Mouse (Mus musculus) megakaryocyte, embryonic 14.5 days (primary cell): ENCODE results near the gene Ffar4. TPM values are rescaled to one million over a fixed set of nuclear protein-coding genes. Genes with fewer than 3 reads are reported as not detected.

Source experiments
- H3K27me3 ChIP-seq: replicated peaks from 2 replicates; pipeline ENCODE3; 2012; ENCODE audit warnings: inconsistent platforms
- H3K36me3 ChIP-seq: replicated peaks from 2 replicates; pipeline ENCODE3; 2012; ENCODE audit warnings: low read length, inconsistent platforms, mixed read lengths
- H3K4me1 ChIP-seq: 2 replicates; pipeline ENCODE4 v1.6.1; 2012; ENCODE audit warnings: inconsistent platforms
- H3K4me3 ChIP-seq: replicated peaks from 2 replicates; pipeline ENCODE3; 2012; ENCODE audit warnings: moderate library complexity, mild to moderate bottlenecking, inconsistent platforms
- H3K9me3 ChIP-seq: 2 replicates; pipeline ENCODE4 v1.6.1; 2012; ENCODE audit warnings: inconsistent platforms
- FLI1 ChIP-seq: IDR thresholded peaks from 2 replicates; pipeline ENCODE4 v1.6.1; 2012; ENCODE audit warnings: low read length, inconsistent platforms, mixed read lengths
- GATA1 ChIP-seq: IDR thresholded peaks from 3 replicates; pipeline ENCODE4 v1.6.1; 2012; ENCODE audit warnings: mixed read lengths, low read length, inconsistent platforms, borderline replicate concordance
- polyA plus RNA-seq: library from polyadenylated mRNA; stranded (reverse); fragments of >175 nt; gene quantifications from 2 replicates; pipeline ENCODE4 v1.2.3, GENCODE M21; 2012; ENCODE audit warnings: low replicate concordance; ENCODE audit not compliant: insufficient read depth

The Ffar4 gene
- polyA plus RNA-seq, 1 experiment: not detected

GRCm38 (mm10) chr19:38064051-38064450 lies 32.8 kb upstream of the Ffar4 start:
- TF ChIP-seq GATA1 (no peak), FLI1 (no peak)
- Histone ChIP-seq H3K4me1 (no peaks in the 10 kb centered on the region), H3K36me3 (peaks cover 69% of the 10 kb centered on the region), H3K4me3 (no peak overlapping the region), H3K9me3 (no peaks in the 10 kb centered on the region), H3K27me3 (no peaks in the 10 kb centered on the region)

GRCm38 (mm10) chr19:38073226-38073625 lies 23.6 kb upstream of the Ffar4 start:
- H3K4me1 ChIP-seq: peaks cover 4% of the 10 kb centered on the region; the same call in 1 of the 2 replicates
- H3K27me3 ChIP-seq: no peaks in the 10 kb centered on the region

GRCm38 (mm10) chr19:38075051-38075450 lies 21.8 kb upstream of the Ffar4 start:
- H3K4me3 ChIP-seq: no peak overlapping the region
- peaks cover 55% of the 10 kb centered on the region for H3K36me3 ChIP-seq
- TF ChIP-seq GATA1 (no peak), FLI1 (no peak)
- H3K27me3 ChIP-seq: peaks cover 4% of the 10 kb centered on the region
- peaks cover 4% of the 10 kb centered on the region; the same call in 1 of the 2 replicates for H3K4me1 ChIP-seq
- peaks cover 20% of the 10 kb centered on the region for H3K9me3 ChIP-seq

More at GRCm38 (mm10) chr19:38073226-38073625, 23.6 kb upstream of the Ffar4 start:
- peaks cover 72% of the 10 kb centered on the region for H3K36me3 ChIP-seq
- TF ChIP-seq GATA1 (no peak), FLI1 (no peak)
- H3K4me3 ChIP-seq: no peak overlapping the region
- peaks cover 18% of the 10 kb centered on the region for H3K9me3 ChIP-seq

- peaks cover 8% of the 10 kb centered on the region for H3K27me3 ChIP-seq
- H3K4me1 ChIP-seq: peaks cover 4% of the 10 kb centered on the region; the same call in 1 of the 2 replicates
- no peak overlapping the region for H3K4me3 ChIP-seq
- TF ChIP-seq FLI1: no peak
- TF ChIP-seq GATA1: no peak
- peaks cover 20% of the 10 kb centered on the region for H3K9me3 ChIP-seq
- H3K36me3 ChIP-seq: peaks cover 43% of the 10 kb centered on the region
Observed at GRCm38 (mm10) chr19:38076251-38076650, 20.6 kb upstream of the Ffar4 start.

- peaks cover 27% of the 10 kb centered on the region for H3K36me3 ChIP-seq
- peaks cover 20% of the 10 kb centered on the region for H3K9me3 ChIP-seq
- peaks cover 4% of the 10 kb centered on the region; the same call in 1 of the 2 replicates for H3K4me1 ChIP-seq
- H3K27me3 ChIP-seq: peaks cover 13% of the 10 kb centered on the region
- TF ChIP-seq GATA1 (no peak), FLI1 (no peak)
- peak overlapping the region; percentile 28 for H3K4me3 ChIP-seq
Observed at GRCm38 (mm10) chr19:38077851-38078540, 18.9 kb upstream of the Ffar4 start.

GRCm38 (mm10) chr19:38081361-38081760 lies 15.5 kb upstream of the Ffar4 start:
- Histone ChIP-seq H3K27me3 (peaks cover 31% of the 10 kb centered on the region), H3K4me1 (peaks cover 4% of the 10 kb centered on the region; the same call in 1 of the 2 replicates), H3K9me3 (peaks cover 16% of the 10 kb centered on the region), H3K4me3 (no peak overlapping the region), H3K36me3 (peaks cover under 1% of the 10 kb centered on the region)
- TF ChIP-seq FLI1: no peak
- TF ChIP-seq GATA1: no peak

- peaks cover 4% of the 10 kb centered on the region for H3K9me3 ChIP-seq
- peaks cover 3% of the 10 kb centered on the region; the same call in 1 of the 2 replicates for H3K4me1 ChIP-seq
- H3K36me3 ChIP-seq: no peaks in the 10 kb centered on the region
- no peak overlapping the region for H3K4me3 ChIP-seq
- H3K27me3 ChIP-seq: peaks cover 38% of the 10 kb centered on the region
- TF ChIP-seq GATA1 (no peak), FLI1 (no peak)
Observed at GRCm38 (mm10) chr19:38082931-38083525, 13.8 kb upstream of the Ffar4 start.

- Histone ChIP-seq H3K4me3 (no peak overlapping the region), H3K9me3 (peaks cover 6% of the 10 kb centered on the region), H3K4me1 (peaks cover 3% of the 10 kb centered on the region; the same call in 1 of the 2 replicates), H3K36me3 (no peaks in the 10 kb centered on the region), H3K27me3 (peaks cover 31% of the 10 kb centered on the region)
- no peak for TF ChIP-seq FLI1
- no peak for TF ChIP-seq GATA1
Observed at GRCm38 (mm10) chr19:38085841-38086240, 11.0 kb upstream of the Ffar4 start.

- peaks cover 28% of the 10 kb centered on the region for H3K27me3 ChIP-seq
Observed at GRCm38 (mm10) chr19:38086948-38087551, 9.8 kb upstream of the Ffar4 start.

GRCm38 (mm10) chr19:38089358-38089757 lies 7.5 kb upstream of the Ffar4 start:
- no peaks in the 10 kb centered on the region for H3K36me3 ChIP-seq
- H3K4me3 ChIP-seq: no peak overlapping the region
- TF ChIP-seq FLI1 (no peak), GATA1 (no peak)
- H3K4me1 ChIP-seq: peaks cover 10% of the 10 kb centered on the region; the same call in 1 of the 2 replicates
- peaks cover 31% of the 10 kb centered on the region for H3K27me3 ChIP-seq
- peaks cover 6% of the 10 kb centered on the region for H3K9me3 ChIP-seq

More at GRCm38 (mm10) chr19:38086948-38087551, 9.8 kb upstream of the Ffar4 start:
- H3K9me3 ChIP-seq: peaks cover 6% of the 10 kb centered on the region
- H3K4me1 ChIP-seq: peaks cover 7% of the 10 kb centered on the region; the same call in 1 of the 2 replicates
- H3K4me3 ChIP-seq: no peak overlapping the region
- no peaks in the 10 kb centered on the region for H3K36me3 ChIP-seq
- TF ChIP-seq GATA1 (no peak), FLI1 (no peak)
